Mouse (Mus musculus): ENCODE data around the gene Washc1.
A peak's percentile ranks its signal among the peaks of the same experiment; 100 is the strongest.
"Not testable (repeated sequence)": the region's sequence is repeated elsewhere in the genome, so short reads cannot be mapped to it uniquely, and the experiment has no call there.

Gene Washc1

GRCm38 (mm10) chr17:66111402-66111959 is at the start of gene Washc1:
Gene Washc1, plus strand, starts transcription at chr17:66111545.
- DNase-seq (ENCODE audit: low read depth, low spot score) = peak; percentile 93

- no peak for DNase-seq (ENCODE audit: low read depth, low spot score)
Observed at GRCm38 (mm10) chr17:66065115-66065514, 46.2 kb upstream of the Washc1 start.

GRCm38 (mm10) chr17:66069036-66069435 is 42.3 kb upstream of the Washc1 start:
- not testable (repeated sequence) for DNase-seq (ENCODE audit: low read depth, low spot score)

- DNase-seq (ENCODE audit: low read depth, low spot score) = no peak
Observed at GRCm38 (mm10) chr17:66073971-66074370, 37.4 kb upstream of the Washc1 start.

- DNase-seq (ENCODE audit: low read depth, low spot score) = no peak
Observed at GRCm38 (mm10) chr17:66075827-66076173, 35.5 kb upstream of the Washc1 start.

- peak; percentile 45 for DNase-seq (ENCODE audit: low read depth, low spot score)
Observed at GRCm38 (mm10) chr17:66076174-66076927, 35.0 kb upstream of the Washc1 start.

- peak; percentile 93 for DNase-seq (ENCODE audit: low read depth, low spot score)
Observed at GRCm38 (mm10) chr17:66076934-66077333, 34.4 kb upstream of the Washc1 start, which contains the start of gene Ankrd12. Gene Ankrd12, minus strand, starts transcription at chr17:66077089.

GRCm38 (mm10) chr17:66077437-66077850 is 33.9 kb upstream of the Washc1 start:
- peak; percentile 57 for DNase-seq (ENCODE audit: low read depth, low spot score)

GRCm38 (mm10) chr17:66084486-66084885 is 26.9 kb upstream of the Washc1 start:
- peak; percentile 60 for DNase-seq (ENCODE audit: low read depth, low spot score)

GRCm38 (mm10) chr17:66085038-66085437 is 26.3 kb upstream of the Washc1 start:
- no peak for DNase-seq (ENCODE audit: low read depth, low spot score)

GRCm38 (mm10) chr17:66090251-66090650 is 21.1 kb upstream of the Washc1 start:
- DNase-seq (ENCODE audit: low read depth, low spot score) = no peak

GRCm38 (mm10) chr17:66091392-66091791 is 20.0 kb upstream of the Washc1 start:
- DNase-seq (ENCODE audit: low read depth, low spot score) = no peak

GRCm38 (mm10) chr17:66092065-66092464 is 19.3 kb upstream of the Washc1 start:
- no peak for DNase-seq (ENCODE audit: low read depth, low spot score)

- DNase-seq (ENCODE audit: low read depth, low spot score) = no peak
Observed at GRCm38 (mm10) chr17:66092664-66093063, 18.7 kb upstream of the Washc1 start.

- peak; percentile 60 for DNase-seq (ENCODE audit: low read depth, low spot score)
Observed at GRCm38 (mm10) chr17:66100566-66101379, 10.6 kb upstream of the Washc1 start.

GRCm38 (mm10) chr17:66101380-66102330 is 9.7 kb upstream of the Washc1 start, which contains the start of gene Ndufv2:
Gene Ndufv2, minus strand, starts transcription at chr17:66101559.
- peak; percentile 96 for DNase-seq (ENCODE audit: low read depth, low spot score)

GRCm38 (mm10) chr17:66104076-66104475 is 7.3 kb upstream of the Washc1 start:
- peak; percentile 89 for DNase-seq (ENCODE audit: low read depth, low spot score)

- DNase-seq (ENCODE audit: low read depth, low spot score) = peak; percentile 82
Observed at GRCm38 (mm10) chr17:66106601-66107267, 4.6 kb upstream of the Washc1 start.

GRCm38 (mm10) chr17:66107466-66107865 is 3.9 kb upstream of the Washc1 start:
- no peak for DNase-seq (ENCODE audit: low read depth, low spot score)

GRCm38 (mm10) chr17:66108198-66108597 is 3.1 kb upstream of the Washc1 start:
- DNase-seq (ENCODE audit: low read depth, low spot score) = peak; percentile 59

GRCm38 (mm10) chr17:66110746-66111145 is 599 bp upstream of the Washc1 start:
- DNase-seq (ENCODE audit: low read depth, low spot score) = no peak
